Mouse (Mus musculus) cerebral cortex, adult 2 months (tissue): Measurements from ENCODE around the gene Tefm.

ENCODE experiments used
- WGBS: fragments of 180-500 bp; shearing (Covaris S2); methylation state at CpG from one replicate; pipeline ENCODE4 v1.1.7; 2018; 5-methylcytosine and 5-hydroxymethylcytosine counted together

Gene Tefm

GRCm38 (mm10) chr11:80141825-80142521, at the start of gene Tefm:
Tefm (minus strand) TSS chr11:80142175.
- under 1% methylated on average over 40 of the region's 40 CpGs for WGBS

- 86% methylated on average over 4 of the region's 4 CpGs for WGBS
These were observed 48.3 kb upstream of the Tefm start for GRCm38 (mm10) chr11:80190280-80190679.

- WGBS, result 64% methylated on average over 5 of the region's 5 CpGs
These were observed 43.5 kb upstream of the Tefm start for GRCm38 (mm10) chr11:80185441-80185976.

GRCm38 (mm10) chr11:80184531-80185071, 42.6 kb upstream of the Tefm start:
- WGBS, result 81% methylated on average over 6 of the region's 6 CpGs

- 2% methylated on average over 33 of the region's 33 CpGs for WGBS
These were observed 41.8 kb upstream of the Tefm start, which contains the start of gene Rnf135 for GRCm38 (mm10) chr11:80183705-80184255. Rnf135 (plus strand) TSS chr11:80183851.

GRCm38 (mm10) chr11:80183054-80183704, 41.2 kb upstream of the Tefm start:
- WGBS, result 41% methylated on average over 12 of the region's 12 CpGs

- WGBS, result 76% methylated on average over 5 of the region's 5 CpGs
These were observed 39.2 kb upstream of the Tefm start for GRCm38 (mm10) chr11:80181021-80181749.

- 80% methylated on average over 8 of the region's 8 CpGs for WGBS
These were observed 36.3 kb upstream of the Tefm start for GRCm38 (mm10) chr11:80178316-80178715.

- 69% methylated on average over 11 of the region's 11 CpGs for WGBS
These were observed 35.2 kb upstream of the Tefm start for GRCm38 (mm10) chr11:80176911-80177895.

GRCm38 (mm10) chr11:80173963-80174670, 32.1 kb upstream of the Tefm start:
- 73% methylated on average over 11 of the region's 11 CpGs for WGBS

GRCm38 (mm10) chr11:80171884-80172283, 29.9 kb upstream of the Tefm start:
- WGBS, result 77% methylated on average over 4 of the region's 4 CpGs

GRCm38 (mm10) chr11:80170351-80170750, 28.4 kb upstream of the Tefm start:
- WGBS, result 83% methylated on average over 5 of the region's 5 CpGs

GRCm38 (mm10) chr11:80169629-80170028, 27.7 kb upstream of the Tefm start:
- 89% methylated on average over 3 of the region's 3 CpGs for WGBS

- WGBS, result 76% methylated on average over 4 of the region's 4 CpGs
These were observed 26.8 kb upstream of the Tefm start for GRCm38 (mm10) chr11:80168611-80169249.

GRCm38 (mm10) chr11:80168121-80168520, 26.1 kb upstream of the Tefm start:
- WGBS, result 87% methylated on average over 9 of the region's 9 CpGs

GRCm38 (mm10) chr11:80164224-80164623, 22.2 kb upstream of the Tefm start:
- 59% methylated on average over 2 of the region's 2 CpGs for WGBS

GRCm38 (mm10) chr11:80163362-80164116, 21.6 kb upstream of the Tefm start:
- WGBS, result 73% methylated on average over 7 of the region's 7 CpGs

GRCm38 (mm10) chr11:80161041-80161440, 19.1 kb upstream of the Tefm start:
- 90% methylated on average over 4 of the region's 4 CpGs for WGBS

GRCm38 (mm10) chr11:80159018-80159417, 17.0 kb upstream of the Tefm start:
- 85% methylated on average over 7 of the region's 7 CpGs for WGBS
